Mouse (Mus musculus) retina, adult 2 months (tissue): ENCODE results near the gene Specc1l.
"Not testable (repeated sequence)": the region's sequence is repeated elsewhere in the genome, so short reads cannot be mapped to it uniquely, and the experiment has no call there.

Experiments
- DNase-seq: peaks from one replicate; pipeline ENCODE4 v3.0.0-alpha.2; 2012; ENCODE audit warnings: low read depth, low spot score

The Specc1l gene

DNA sequence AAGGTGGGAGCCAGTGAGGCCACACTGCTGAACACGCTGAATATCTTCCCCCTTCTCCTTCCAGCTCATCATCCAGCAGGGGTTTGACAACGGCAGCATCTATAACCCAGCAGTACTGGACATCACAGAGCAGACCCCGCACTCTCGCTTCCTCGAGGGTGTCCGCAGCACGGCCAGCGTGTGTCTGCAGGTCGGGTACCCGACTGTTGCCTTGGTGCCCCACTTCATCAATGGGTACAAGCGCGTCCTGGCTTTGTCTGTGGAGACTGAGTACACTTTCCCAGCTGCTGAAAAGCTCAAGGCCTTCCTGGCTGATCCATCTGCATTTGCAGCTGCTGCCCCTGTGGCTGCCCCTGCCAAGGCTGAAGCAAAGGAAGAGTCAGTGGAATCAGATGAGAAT is 140.7 kb downstream of the Specc1l start:
- no peak for DNase-seq

DNA sequence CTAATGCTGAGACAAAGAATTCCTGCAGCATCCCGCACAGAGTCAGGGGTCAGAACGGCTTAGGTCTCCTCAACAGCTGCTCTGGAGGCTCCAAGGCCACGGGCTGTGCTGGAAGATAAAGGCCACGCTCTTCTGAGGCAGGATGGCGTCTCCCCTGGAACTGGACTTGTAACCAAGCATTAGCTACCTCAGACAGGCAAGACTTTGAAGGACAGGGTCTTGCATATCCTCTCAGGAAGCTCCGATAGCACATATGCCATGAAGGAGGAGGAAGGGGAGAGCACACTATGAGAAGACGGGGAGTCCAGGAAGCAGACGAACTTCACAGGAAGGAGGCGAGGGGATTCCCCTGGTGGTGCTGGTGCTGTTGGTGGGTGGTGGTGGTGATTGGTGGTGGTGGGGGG is 142.0 kb downstream of the Specc1l start:
- DNase-seq = not testable (repeated sequence)

DNA sequence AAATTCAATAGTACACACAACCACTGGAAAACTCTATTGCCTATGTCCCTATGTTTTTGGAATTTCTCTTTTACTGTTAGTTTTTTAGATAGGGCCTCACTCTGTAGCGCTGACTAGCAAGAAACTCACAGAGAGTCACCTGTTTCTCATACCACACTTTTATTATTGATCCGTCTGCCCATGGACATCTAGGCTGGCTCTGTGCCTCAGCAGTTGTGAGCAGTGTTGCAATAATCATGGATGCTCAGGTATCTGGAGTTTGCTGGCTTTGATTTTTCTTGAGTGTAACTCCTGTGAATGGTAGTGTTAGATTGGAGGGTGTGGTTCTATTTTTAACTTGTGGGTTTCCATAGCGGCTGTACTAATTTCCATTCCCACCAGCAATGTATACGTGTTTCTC is 143.5 kb downstream of the Specc1l start:
- DNase-seq = no peak
